Mouse (Mus musculus): ENCODE data around the gene Chn2. TPM values are rescaled to one million over a fixed set of nuclear protein-coding genes. Genes with fewer than 3 reads are reported as not detected.

The Chn2 gene
- polyA plus RNA-seq, 1 experiment from 2014 or later, result 31.9 TPM

GRCm38 (mm10) chr6:54199516-54199915, 160.2 kb downstream of the Chn2 start:
- H3K4me2 ChIP-seq, result no peak overlapping the region
- 48% methylated on average over 4 of the region's 4 CpGs for WGBS
- no peak overlapping the region for H3K4me3 ChIP-seq
- H3K27me3 ChIP-seq, result no peaks in the 10 kb centered on the region
- no peak overlapping the region for H3K9ac ChIP-seq
- H3K9me3 ChIP-seq (replicated peaks), result no peaks in the 10 kb centered on the region
- H3K27ac ChIP-seq, result no peak overlapping the region
- H3K4me1 ChIP-seq, result 0 out of 2 replicates have a peak, but pooled peaks cover 6% of the 10 kb centered on the region
- no peak for ATAC-seq
- H3K36me3 ChIP-seq (ENCODE audit: poor library complexity, severe bottlenecking), result no peaks in the 10 kb centered on the region

- Histone ChIP-seq H3K4me3 (no peak overlapping the region), H3K36me3 (ENCODE audit: poor library complexity, severe bottlenecking) (no peaks in the 10 kb centered on the region), H3K4me2 (no peak overlapping the region), H3K9me3 (replicated peaks) (no peaks in the 10 kb centered on the region), H3K9ac (no peak overlapping the region; the same call in 1 of the 2 replicates), H3K27me3 (no peaks in the 10 kb centered on the region), H3K27ac (no peak overlapping the region), H3K4me1 (peaks cover 9% of the 10 kb centered on the region; the same call in 1 of the 2 replicates)
- no peak for ATAC-seq
- 65% methylated on average over 11 of the region's 11 CpGs for WGBS
Observed at GRCm38 (mm10) chr6:54200031-54200722, 160.8 kb downstream of the Chn2 start.

- Histone ChIP-seq H3K36me3 (ENCODE audit: poor library complexity, severe bottlenecking) (no peaks in the 10 kb centered on the region), H3K9ac (no peak overlapping the region), H3K27ac (no peak overlapping the region), H3K4me1 (peaks cover 14% of the 10 kb centered on the region), H3K4me2 (no peak overlapping the region), H3K27me3 (no peaks in the 10 kb centered on the region), H3K9me3 (replicated peaks) (no peaks in the 10 kb centered on the region), H3K4me3 (no peak overlapping the region)
- 90% methylated on average over 7 of the region's 7 CpGs for WGBS
- no peak for ATAC-seq
Observed at GRCm38 (mm10) chr6:54202311-54203020, 163.1 kb downstream of the Chn2 start.

- Histone ChIP-seq H3K9me3 (replicated peaks) (no peaks in the 10 kb centered on the region), H3K4me2 (no peak overlapping the region), H3K36me3 (ENCODE audit: poor library complexity, severe bottlenecking) (no peaks in the 10 kb centered on the region), H3K4me3 (no peak overlapping the region), H3K9ac (no peak overlapping the region), H3K4me1 (peaks cover 14% of the 10 kb centered on the region), H3K27ac (no peak overlapping the region), H3K27me3 (no peaks in the 10 kb centered on the region)
- 89% methylated on average over 2 of the region's 2 CpGs for WGBS
- ATAC-seq, result no peak
Observed at GRCm38 (mm10) chr6:54203316-54203715, 164.0 kb downstream of the Chn2 start.

- Histone ChIP-seq H3K4me1 (peaks cover 14% of the 10 kb centered on the region), H3K4me2 (no peak overlapping the region), H3K36me3 (ENCODE audit: poor library complexity, severe bottlenecking) (no peaks in the 10 kb centered on the region), H3K4me3 (no peak overlapping the region), H3K9me3 (replicated peaks) (no peaks in the 10 kb centered on the region), H3K9ac (no peak overlapping the region), H3K27me3 (no peaks in the 10 kb centered on the region), H3K27ac (no peak overlapping the region)
- 91% methylated on average over 6 of the region's 6 CpGs for WGBS
- no peak for ATAC-seq
Observed at GRCm38 (mm10) chr6:54203926-54204325, 164.6 kb downstream of the Chn2 start.

- ATAC-seq, result no peak
Observed at GRCm38 (mm10) chr6:54204931-54205330, 165.6 kb downstream of the Chn2 start.

GRCm38 (mm10) chr6:54205471-54205870, 166.1 kb downstream of the Chn2 start:
- Histone ChIP-seq H3K27ac (no peak overlapping the region), H3K4me3 (no peak overlapping the region), H3K27me3 (no peaks in the 10 kb centered on the region), H3K36me3 (ENCODE audit: poor library complexity, severe bottlenecking) (no peaks in the 10 kb centered on the region), H3K9ac (no peak overlapping the region), H3K4me1 (peaks cover 14% of the 10 kb centered on the region), H3K9me3 (replicated peaks) (no peaks in the 10 kb centered on the region), H3K4me2 (no peak overlapping the region)
- no peak for ATAC-seq
- 26% methylated on average over 5 of the region's 5 CpGs for WGBS

More at GRCm38 (mm10) chr6:54204931-54205330, 165.6 kb downstream of the Chn2 start:
- H3K9ac ChIP-seq, result no peak overlapping the region
- 30% methylated on average over 2 of the region's 2 CpGs for WGBS
- H3K9me3 ChIP-seq (replicated peaks), result no peaks in the 10 kb centered on the region
- no peak overlapping the region for H3K4me3 ChIP-seq
- no peaks in the 10 kb centered on the region for H3K27me3 ChIP-seq
- H3K4me2 ChIP-seq, result no peak overlapping the region
- no peaks in the 10 kb centered on the region for H3K36me3 ChIP-seq (ENCODE audit: poor library complexity, severe bottlenecking)
- peaks cover 12% of the 10 kb centered on the region for H3K4me1 ChIP-seq
- H3K27ac ChIP-seq, result no peak overlapping the region

GRCm38 (mm10) chr6:54206221-54206738, 166.9 kb downstream of the Chn2 start:
- peaks cover 22% of the 10 kb centered on the region for H3K4me1 ChIP-seq
- H3K4me3 ChIP-seq, result no peak overlapping the region
- no peak overlapping the region for H3K27ac ChIP-seq
- 15% methylated on average over 6 of the region's 6 CpGs for WGBS
- H3K9me3 ChIP-seq (replicated peaks), result no peaks in the 10 kb centered on the region
- no peaks in the 10 kb centered on the region for H3K27me3 ChIP-seq
- no peaks in the 10 kb centered on the region for H3K36me3 ChIP-seq (ENCODE audit: poor library complexity, severe bottlenecking)
- H3K9ac ChIP-seq, result no peak overlapping the region
- H3K4me2 ChIP-seq, result no peak overlapping the region
- no peak for ATAC-seq

GRCm38 (mm10) chr6:54208786-54209185, 169.4 kb downstream of the Chn2 start:
- 89% methylated on average over 8 of the region's 8 CpGs for WGBS
- no peak for ATAC-seq
- H3K4me1 ChIP-seq, result peaks cover 23% of the 10 kb centered on the region
- H3K9me3 ChIP-seq (replicated peaks), result no peaks in the 10 kb centered on the region
- no peak overlapping the region for H3K4me2 ChIP-seq
- no peak overlapping the region for H3K4me3 ChIP-seq
- H3K27me3 ChIP-seq, result no peaks in the 10 kb centered on the region
- no peak overlapping the region; the same call in 1 of the 2 replicates for H3K27ac ChIP-seq
- no peaks in the 10 kb centered on the region for H3K36me3 ChIP-seq (ENCODE audit: poor library complexity, severe bottlenecking)
- H3K9ac ChIP-seq, result no peak overlapping the region

GRCm38 (mm10) chr6:54210971-54211370, 171.6 kb downstream of the Chn2 start:
- WGBS, result 25% methylated on average over 4 of the region's 4 CpGs
- ATAC-seq, result no peak
- Histone ChIP-seq H3K9ac (no peak overlapping the region), H3K27ac (no peak overlapping the region), H3K27me3 (no peaks in the 10 kb centered on the region), H3K4me1 (peaks cover 14% of the 10 kb centered on the region), H3K9me3 (replicated peaks) (no peaks in the 10 kb centered on the region), H3K4me3 (no peak overlapping the region), H3K36me3 (ENCODE audit: poor library complexity, severe bottlenecking) (no peaks in the 10 kb centered on the region), H3K4me2 (no peak overlapping the region)

GRCm38 (mm10) chr6:54211939-54212338, 172.6 kb downstream of the Chn2 start:
- H3K27me3 ChIP-seq, result no peaks in the 10 kb centered on the region

GRCm38 (mm10) chr6:54213743-54214142, 174.4 kb downstream of the Chn2 start:
- Histone ChIP-seq H3K36me3 (ENCODE audit: poor library complexity, severe bottlenecking) (no peaks in the 10 kb centered on the region), H3K4me3 (no peak overlapping the region), H3K9ac (no peak overlapping the region), H3K27ac (no peak overlapping the region), H3K4me2 (no peak overlapping the region), H3K27me3 (no peaks in the 10 kb centered on the region), H3K4me1 (peaks cover 14% of the 10 kb centered on the region), H3K9me3 (replicated peaks) (no peaks in the 10 kb centered on the region)
- no peak for ATAC-seq
- 93% methylated on average over 7 of the region's 7 CpGs for WGBS

More at GRCm38 (mm10) chr6:54211939-54212338, 172.6 kb downstream of the Chn2 start:
- no peak overlapping the region for H3K9ac ChIP-seq
- H3K9me3 ChIP-seq (replicated peaks), result no peaks in the 10 kb centered on the region
- 75% methylated on average over 7 of the region's 7 CpGs for WGBS
- no peaks in the 10 kb centered on the region for H3K36me3 ChIP-seq (ENCODE audit: poor library complexity, severe bottlenecking)
- no peak overlapping the region for H3K4me2 ChIP-seq
- ATAC-seq, result no peak
- H3K4me1 ChIP-seq, result peaks cover 14% of the 10 kb centered on the region
- H3K4me3 ChIP-seq, result no peak overlapping the region
- no peak overlapping the region for H3K27ac ChIP-seq

All from forebrain, embryonic 13.5 days (tissue).